Mouse (Mus musculus): ENCODE data around the gene Cacna1a. TPM values are rescaled to one million over a fixed set of nuclear protein-coding genes. Genes with fewer than 3 reads are reported as not detected.
"Not testable (repeated sequence)": the region's sequence is repeated elsewhere in the genome, so short reads cannot be mapped to it uniquely, and the experiment has no call there.

Cacna1a gene
- total RNA-seq, 2 experiments from 2014 or later = 0.31 to 0.33 TPM

DNA sequence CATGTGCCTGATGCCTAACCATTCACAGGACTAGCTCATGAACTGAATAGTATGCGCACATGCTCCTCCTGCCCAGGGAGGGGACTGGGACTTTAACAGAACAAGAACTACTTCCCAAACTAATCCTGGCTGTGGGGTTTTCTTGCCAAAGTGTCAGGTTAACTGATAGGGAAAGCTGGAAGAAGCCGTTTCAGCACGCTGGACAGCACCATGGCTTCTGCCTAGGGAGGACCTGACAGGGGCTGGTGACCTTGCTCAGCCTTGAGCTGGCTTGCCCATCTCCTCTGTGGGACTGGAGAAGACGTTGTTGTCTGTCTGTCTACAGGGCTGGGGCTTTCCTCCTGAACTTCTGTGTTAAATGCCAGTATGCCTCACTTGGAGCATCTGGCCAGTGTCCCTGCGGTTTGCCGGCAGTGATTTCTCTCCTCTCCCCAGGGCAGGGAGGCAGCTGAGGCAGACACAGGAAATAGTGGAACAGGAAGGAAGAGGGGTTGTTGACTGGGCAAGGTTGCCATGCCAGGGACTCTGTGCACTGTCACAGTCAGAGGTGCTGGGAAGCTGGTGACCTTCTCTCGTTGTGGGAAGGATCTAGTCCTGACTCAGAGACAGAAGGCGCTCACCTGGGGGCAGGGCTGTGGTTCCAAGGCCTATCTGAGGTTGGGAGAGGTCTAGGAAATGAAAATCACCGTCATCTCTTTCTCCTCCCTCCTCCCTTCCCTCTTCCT lies 83.2 kb downstream of the Cacna1a start:
- no peak for ATAC-seq (ENCODE audit: poor library complexity, severe bottlenecking)

DNA sequence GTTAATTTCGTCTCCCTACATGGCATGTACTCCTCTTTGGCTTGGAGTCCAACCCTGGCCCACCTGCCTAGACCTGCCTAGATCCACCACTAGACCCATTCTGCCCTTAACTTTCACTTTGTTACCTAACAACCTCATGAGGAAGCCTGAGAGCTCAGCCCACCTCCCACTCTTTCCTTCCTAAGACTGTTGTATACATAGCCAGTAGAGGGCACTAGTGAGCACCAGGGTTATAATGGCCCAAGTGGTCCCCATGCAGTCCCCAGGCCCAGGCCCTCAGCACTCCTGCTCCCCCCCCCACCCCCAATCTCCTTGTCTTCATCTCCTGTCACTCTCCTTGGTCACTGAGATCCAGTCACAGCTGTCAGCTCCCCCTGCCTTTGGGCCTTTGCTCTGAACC lies 86.2 kb downstream of the Cacna1a start:
- no peak for ATAC-seq (ENCODE audit: poor library complexity, severe bottlenecking)

DNA sequence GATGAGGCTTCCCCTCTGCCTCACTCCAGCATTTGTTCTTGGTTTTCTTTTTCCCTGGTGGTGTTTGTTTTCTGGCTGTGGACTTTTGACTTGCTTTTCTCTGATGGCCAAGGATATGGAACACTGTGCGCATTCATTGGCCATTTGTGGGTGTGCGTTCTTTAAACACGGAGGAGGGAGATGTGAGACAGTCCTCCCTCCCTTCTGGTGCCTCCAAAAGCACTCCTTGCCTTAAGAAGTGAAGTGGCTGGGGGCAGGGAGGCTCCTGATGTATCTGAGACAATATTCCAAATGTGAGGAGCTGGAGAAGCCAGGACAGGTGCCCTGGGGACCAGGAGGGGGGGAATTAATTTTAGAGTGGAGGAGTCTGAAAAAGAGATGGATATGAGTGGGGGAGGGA lies 89.1 kb downstream of the Cacna1a start:
- no peak for ATAC-seq (ENCODE audit: poor library complexity, severe bottlenecking)

GRCm38 (mm10) chr8:84483004-84483403 lies 94.8 kb downstream of the Cacna1a start:
- ATAC-seq (ENCODE audit: poor library complexity, severe bottlenecking) = no peak

GRCm38 (mm10) chr8:84485366-84485765 lies 97.1 kb downstream of the Cacna1a start:
- ATAC-seq (ENCODE audit: poor library complexity, severe bottlenecking) = no peak

GRCm38 (mm10) chr8:84485864-84486263 lies 97.6 kb downstream of the Cacna1a start:
- no peak for ATAC-seq (ENCODE audit: poor library complexity, severe bottlenecking)

DNA sequence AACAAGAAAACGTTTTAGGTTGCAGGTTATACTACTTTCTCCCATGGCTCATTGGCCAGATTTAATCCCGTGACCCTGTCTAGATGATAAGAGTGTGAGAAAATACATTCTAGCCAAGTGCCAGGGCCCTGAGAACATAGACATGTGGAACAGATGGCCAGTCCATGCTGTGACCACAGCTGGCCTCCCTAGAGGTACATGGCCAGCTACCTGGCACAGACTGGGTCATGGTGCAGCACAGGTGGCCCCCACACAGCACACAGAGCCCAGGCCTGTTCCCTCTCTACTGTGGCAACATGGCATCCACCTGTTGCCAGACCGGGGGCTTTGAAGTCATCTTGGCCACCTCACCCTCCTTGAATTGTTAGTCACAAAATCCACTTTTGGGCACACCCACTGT lies 101.0 kb downstream of the Cacna1a start:
- ATAC-seq (ENCODE audit: poor library complexity, severe bottlenecking) = no peak

- no peak for ATAC-seq (ENCODE audit: poor library complexity, severe bottlenecking)
Observed at GRCm38 (mm10) chr8:84494541-84495084, 106.4 kb downstream of the Cacna1a start.

GRCm38 (mm10) chr8:84501181-84501580 lies 112.9 kb downstream of the Cacna1a start:
- no peak for ATAC-seq (ENCODE audit: poor library complexity, severe bottlenecking)

DNA sequence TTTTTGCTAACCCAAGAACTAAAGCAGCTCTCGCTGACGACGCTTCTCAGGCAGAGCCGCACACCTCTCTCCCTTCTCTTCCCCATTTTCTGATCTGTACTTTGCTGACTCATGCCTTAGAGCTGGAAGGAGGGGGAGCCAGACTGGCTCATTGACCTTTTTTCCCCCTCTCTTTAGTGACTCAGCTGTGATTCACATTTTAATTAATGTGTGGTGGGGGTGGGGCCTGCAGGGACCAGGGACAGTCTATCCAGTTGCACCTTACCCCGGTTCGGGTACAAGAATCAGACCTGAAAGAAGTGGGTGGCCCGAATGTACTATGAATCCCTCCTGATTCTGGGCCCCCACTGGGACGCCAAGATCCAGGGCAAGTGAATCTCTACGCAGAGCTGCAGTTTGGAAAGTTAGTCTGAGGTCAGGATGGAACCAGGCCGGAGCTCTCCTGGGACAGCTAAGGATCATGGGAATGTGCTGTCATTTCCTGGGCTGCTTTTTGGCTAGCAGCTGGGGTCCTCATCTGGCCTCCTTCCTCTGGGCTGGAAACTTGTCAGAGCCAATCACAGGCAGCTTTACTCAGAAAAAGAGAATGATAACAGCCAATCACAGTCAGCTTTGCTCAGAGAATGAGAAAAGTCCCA lies 113.5 kb downstream of the Cacna1a start:
- peak; percentile 24; the same call in 1 of the 2 replicates for ATAC-seq (ENCODE audit: poor library complexity, severe bottlenecking)

DNA sequence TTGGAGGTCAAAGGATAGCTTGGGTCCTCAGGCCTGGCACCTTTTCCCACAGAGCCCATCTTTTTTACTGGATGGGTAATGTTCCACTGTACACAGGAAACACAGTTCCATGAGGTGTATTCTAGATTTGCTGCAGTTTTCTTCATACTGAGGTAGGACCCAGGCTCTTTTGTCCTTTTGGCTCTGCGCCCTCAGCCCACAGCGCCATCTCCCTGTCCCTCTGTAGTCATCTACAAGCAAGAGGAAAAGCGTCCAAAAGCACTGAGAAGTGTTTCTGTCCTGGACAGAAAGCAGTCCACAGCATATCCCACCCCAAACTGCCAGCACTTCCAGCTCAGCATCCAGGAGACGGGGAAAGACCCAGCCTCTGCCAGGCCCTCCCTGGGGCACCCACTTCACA lies 114.4 kb downstream of the Cacna1a start:
- ATAC-seq (ENCODE audit: poor library complexity, severe bottlenecking) = no peak

DNA sequence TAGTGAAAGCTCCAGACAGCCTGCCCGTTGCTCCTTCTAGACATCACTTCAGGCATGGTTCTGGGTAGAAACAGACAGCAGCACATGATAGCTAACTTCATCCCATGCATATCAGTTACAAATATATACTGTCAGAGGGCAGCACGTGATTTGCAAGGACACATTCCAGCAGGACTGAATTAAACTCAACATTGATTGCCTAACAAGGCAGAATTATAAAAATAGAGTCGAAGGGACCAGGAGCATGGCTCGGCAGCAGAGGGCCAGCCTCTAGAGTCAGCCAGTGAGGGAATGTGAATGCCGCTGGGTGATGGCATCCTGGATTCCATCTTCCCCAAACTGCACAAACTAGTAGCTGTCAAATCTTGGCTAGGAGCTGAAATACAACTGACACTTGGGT lies 119.0 kb downstream of the Cacna1a start:
- no peak for ATAC-seq (ENCODE audit: poor library complexity, severe bottlenecking)

GRCm38 (mm10) chr8:84509764-84510163 lies 121.5 kb downstream of the Cacna1a start:
- not testable (repeated sequence) for ATAC-seq (ENCODE audit: poor library complexity, severe bottlenecking)

- ATAC-seq (ENCODE audit: poor library complexity, severe bottlenecking) = no peak
Observed at GRCm38 (mm10) chr8:84511621-84512020, 123.4 kb downstream of the Cacna1a start.

DNA sequence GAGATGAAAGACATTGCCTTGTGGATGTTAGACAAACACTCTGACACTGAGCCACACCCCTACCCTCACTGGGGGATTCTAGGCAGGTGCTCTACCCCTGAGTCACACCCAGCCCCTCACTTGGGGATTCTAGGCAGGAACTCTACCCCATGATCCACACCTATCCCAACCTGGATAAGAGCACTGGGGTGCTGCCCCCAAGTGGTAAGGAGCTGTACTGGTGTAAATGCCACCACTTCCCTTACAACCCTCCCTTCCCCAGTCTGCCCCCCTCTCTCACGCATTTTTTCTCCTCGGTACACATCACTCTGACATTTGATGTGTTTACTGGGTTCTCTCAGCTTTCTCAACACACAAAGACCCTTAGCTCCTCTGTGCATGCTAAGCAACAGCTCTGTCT lies 125.5 kb downstream of the Cacna1a start:
- ATAC-seq (ENCODE audit: poor library complexity, severe bottlenecking) = no peak

GRCm38 (mm10) chr8:84518180-84518579 lies 129.9 kb downstream of the Cacna1a start:
- ATAC-seq (ENCODE audit: poor library complexity, severe bottlenecking) = no peak

DNA sequence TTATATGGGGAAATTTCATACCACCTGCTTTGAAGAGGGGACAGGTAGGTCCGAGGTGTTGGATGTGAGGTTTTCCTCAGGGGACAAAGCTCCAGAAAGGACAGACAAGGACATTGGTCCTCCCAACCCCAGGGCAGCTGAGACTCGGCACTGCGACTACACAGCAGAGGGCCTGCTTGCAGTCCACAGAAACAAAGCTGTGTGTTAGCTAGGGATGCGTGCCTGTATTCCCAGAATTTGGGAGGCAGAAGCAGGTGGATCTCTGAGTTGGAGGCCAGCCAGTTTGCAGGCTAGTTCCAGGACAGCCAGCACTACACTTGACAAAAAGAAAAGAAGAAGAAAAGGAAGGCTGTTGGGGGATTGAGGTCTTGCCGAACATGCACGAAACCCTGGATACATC lies 130.5 kb downstream of the Cacna1a start:
- ATAC-seq (ENCODE audit: poor library complexity, severe bottlenecking) = no peak

- ATAC-seq (ENCODE audit: poor library complexity, severe bottlenecking) = no peak
Observed at GRCm38 (mm10) chr8:84519767-84520626, 131.8 kb downstream of the Cacna1a start.

GRCm38 (mm10) chr8:84520999-84521398 lies 132.8 kb downstream of the Cacna1a start:
- ATAC-seq (ENCODE audit: poor library complexity, severe bottlenecking) = no peak

- ATAC-seq (ENCODE audit: poor library complexity, severe bottlenecking) = no peak
Observed at GRCm38 (mm10) chr8:84528036-84528435, 139.8 kb downstream of the Cacna1a start.

DNA sequence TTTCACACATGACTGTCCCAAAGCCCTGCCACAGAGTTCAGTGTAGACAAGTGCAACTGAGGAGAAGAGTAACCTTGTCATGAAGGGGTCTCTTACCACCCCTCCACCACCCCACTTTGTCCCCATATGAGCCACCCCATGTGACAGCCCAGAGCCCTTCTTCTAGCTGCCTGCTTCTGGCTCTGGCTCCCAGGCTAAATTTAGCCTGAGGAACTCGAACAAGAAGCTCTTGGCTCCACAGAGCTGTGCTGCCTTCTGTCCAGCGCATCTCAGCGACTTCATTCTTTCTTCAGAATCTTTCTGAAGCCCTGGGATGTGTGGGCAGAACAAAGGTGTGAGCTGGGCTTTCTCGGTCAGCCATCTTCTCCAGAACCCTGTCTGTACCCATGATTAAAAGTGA lies 141.3 kb downstream of the Cacna1a start:
- no peak for ATAC-seq (ENCODE audit: poor library complexity, severe bottlenecking)

All from megakaryocyte, adult 5-6 weeks (primary cell).